Mouse (Mus musculus) forebrain, embryonic 11.5 days (tissue): ENCODE results near the gene Map3k5. TPM values are rescaled to one million over a fixed set of nuclear protein-coding genes. Genes with fewer than 3 reads are reported as not detected.

Experiments
- ATAC-seq: fragments of 200-750 bp; cut with Nextera tagmentation; replicated peaks from 2 replicates; pipeline ENCODE4 v1.8.0; 2017; ENCODE audit warnings: moderate TSS enrichment; ENCODE audit not compliant: low FRiP score
- DNase-seq: peaks from one replicate; pipeline ENCODE4 v3.0.0-alpha.2; 2017; ENCODE audit warnings: low spot score
- H3K27ac ChIP-seq: fragments of 300-500 bp; sonication (generic); 2 replicates; pipeline ENCODE4 v1.5.1; 2014; ENCODE audit warnings: low read depth, low read length
- H3K27me3 ChIP-seq: fragments of 300-500 bp; sonication (generic); 2 replicates; pipeline ENCODE4 v1.6.1; 2014; ENCODE audit warnings: mild to moderate bottlenecking, low read length, mixed read lengths; ENCODE audit not compliant: control insufficient read depth, insufficient read depth
- H3K36me3 ChIP-seq: fragments of 300-500 bp; sonication (generic); 2 replicates; pipeline ENCODE4 v1.6.1; 2014; ENCODE audit warnings: mild to moderate bottlenecking, low read length, moderate library complexity, mixed read lengths; ENCODE audit not compliant: control insufficient read depth, insufficient read depth
- H3K4me1 ChIP-seq: fragments of 300-500 bp; sonication (generic); replicated peaks from 2 replicates; pipeline ENCODE4 v1.6.1; 2014; ENCODE audit warnings: low read length, mixed read lengths; ENCODE audit not compliant: control insufficient read depth, insufficient read depth
- H3K4me2 ChIP-seq: fragments of 300-500 bp; sonication (generic); 2 replicates; pipeline ENCODE4 v1.6.1; 2014; ENCODE audit warnings: low read depth, mild to moderate bottlenecking, low read length, moderate library complexity, mixed read lengths; ENCODE audit not compliant: severe bottlenecking
- H3K4me3 ChIP-seq: fragments of 300-500 bp; sonication (generic); 2 replicates; pipeline ENCODE4 v1.5.1; 2014; ENCODE audit warnings: low read depth, low read length
- H3K9ac ChIP-seq: fragments of 300-500 bp; sonication (generic); 2 replicates; pipeline ENCODE4 v1.6.1; 2014; ENCODE audit warnings: low read length
- H3K9me3 ChIP-seq: fragments of 300-500 bp; sonication (generic); 2 replicates; pipeline ENCODE4 v1.6.1; 2016; ENCODE audit warnings: low read length, mixed read lengths; ENCODE audit not compliant: control insufficient read depth
- WGBS: fragments of 180-500 bp; shearing (Covaris S2); extraction: QIAGEN DNeasy Blood & Tissue Kit; methylation state at CpG from one replicate; pipeline ENCODE4 v1.1.7; 2014; 5-methylcytosine and 5-hydroxymethylcytosine counted together
- polyA plus RNA-seq: library from polyadenylated mRNA; unstranded; fragments of >200 nt; fragmentation: Nextera tagmentation; extraction: Ambion mirVana; gene quantifications from 2 replicates; pipeline ENCODE4 v1.2.1, GENCODE M21; 2014

Map3k5 gene
- polyA plus RNA-seq, 1 experiment from 2014 or later = 0.49 TPM

DNA sequence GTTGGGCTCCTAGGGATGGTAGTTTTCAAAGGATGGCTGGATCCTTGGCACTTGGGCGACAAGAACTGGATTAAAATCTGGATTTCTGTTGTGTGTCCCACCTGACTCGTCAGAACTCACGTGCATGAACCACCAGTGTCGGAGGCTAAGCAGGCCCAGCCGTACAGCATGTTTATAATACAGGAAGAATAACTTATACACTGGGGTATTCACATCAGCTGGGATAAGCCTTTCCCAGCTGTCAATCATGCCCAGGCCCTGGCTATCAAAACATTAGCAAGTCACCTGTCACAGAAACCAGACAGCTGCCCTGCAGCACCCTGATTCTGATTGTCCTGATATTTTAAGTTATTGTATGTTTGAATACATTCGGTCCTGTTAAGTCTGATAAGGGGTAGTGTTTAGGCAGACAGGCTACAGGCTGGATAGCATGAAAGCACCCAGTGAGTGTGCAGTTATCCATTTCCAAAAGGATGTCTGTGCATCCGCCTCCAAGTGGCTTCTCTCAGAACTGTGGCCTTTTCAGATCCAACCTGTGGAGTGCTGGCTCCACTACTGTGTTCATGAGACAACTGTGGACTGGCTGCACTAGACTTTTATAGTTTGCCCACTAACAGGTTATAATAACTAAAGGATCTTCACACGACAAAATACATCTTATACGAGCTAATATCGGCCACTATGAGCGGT is 135.6 kb downstream of the Map3k5 start:
- no peaks in the 10 kb centered on the region for H3K4me1 ChIP-seq
- WGBS = 91% methylated on average over 11 of the region's 11 CpGs
- no peak overlapping the region for H3K27ac ChIP-seq
- no peaks in the 10 kb centered on the region for H3K9me3 ChIP-seq
- H3K36me3 ChIP-seq = no peaks in the 10 kb centered on the region
- H3K27me3 ChIP-seq = no peaks in the 10 kb centered on the region
- H3K4me2 ChIP-seq = no peak overlapping the region
- no peak overlapping the region for H3K4me3 ChIP-seq
- no peak overlapping the region for H3K9ac ChIP-seq
- DNase-seq = no peak
- ATAC-seq = no peak

DNA sequence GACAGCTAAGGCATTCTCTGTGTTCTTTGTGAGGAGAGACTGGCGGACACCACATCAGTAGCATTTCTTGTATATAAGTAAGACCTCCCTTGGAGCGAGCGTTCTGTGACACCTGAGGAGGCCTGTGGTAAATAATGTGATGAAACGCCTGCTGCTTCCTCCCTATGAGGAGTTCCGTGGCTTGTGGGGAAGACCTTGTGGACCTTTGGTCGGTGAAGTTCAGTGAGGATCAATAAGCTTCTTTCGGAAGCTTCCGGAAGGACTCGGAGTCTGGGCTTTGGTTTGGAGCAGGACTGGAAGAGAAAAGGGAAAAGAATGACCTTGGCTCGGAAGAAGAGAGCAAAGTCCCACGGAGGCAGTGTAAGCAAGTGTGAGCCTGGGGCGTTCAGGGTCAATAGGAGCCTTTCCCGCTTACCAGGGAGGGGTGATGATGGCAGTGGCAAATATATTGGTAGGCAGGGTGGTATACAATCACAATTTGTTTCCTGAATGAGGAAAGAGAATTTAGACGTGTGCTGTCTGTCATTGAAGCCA is 136.4 kb downstream of the Map3k5 start:
- WGBS = 86% methylated on average over 14 of the region's 14 CpGs
- H3K9me3 ChIP-seq = no peaks in the 10 kb centered on the region
- ATAC-seq (no peak), DNase-seq (no peak)
- no peaks in the 10 kb centered on the region for H3K36me3 ChIP-seq
- no peak overlapping the region for H3K27ac ChIP-seq
- H3K4me3 ChIP-seq = no peak overlapping the region
- H3K27me3 ChIP-seq = no peaks in the 10 kb centered on the region
- H3K4me1 ChIP-seq = no peaks in the 10 kb centered on the region
- H3K4me2 ChIP-seq = no peak overlapping the region
- no peak overlapping the region for H3K9ac ChIP-seq

DNA sequence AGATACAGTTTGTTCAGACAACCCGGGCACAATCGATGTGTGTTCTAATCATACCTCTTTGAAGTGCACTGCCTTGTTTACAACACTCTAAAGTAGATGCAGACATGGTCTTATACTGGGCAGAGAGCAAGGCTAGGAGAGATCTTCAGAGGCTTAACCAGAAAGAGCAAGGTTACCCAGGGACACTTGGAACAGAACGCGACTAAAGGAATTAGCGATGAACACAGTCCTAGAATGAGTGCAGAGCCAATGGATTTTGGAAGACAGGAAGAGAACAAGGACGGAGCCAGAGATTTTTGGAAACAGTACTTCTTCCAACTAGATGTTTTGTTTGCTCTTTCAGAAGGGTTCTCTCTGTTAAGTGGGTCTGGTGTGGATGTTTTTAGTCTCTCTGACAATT is 137.4 kb downstream of the Map3k5 start:
- Histone ChIP-seq H3K4me2 (no peak overlapping the region), H3K27me3 (no peaks in the 10 kb centered on the region), H3K36me3 (no peaks in the 10 kb centered on the region), H3K4me3 (no peak overlapping the region), H3K4me1 (no peaks in the 10 kb centered on the region), H3K9ac (no peak overlapping the region), H3K27ac (no peak overlapping the region), H3K9me3 (no peaks in the 10 kb centered on the region)
- WGBS = 95% methylated on average over 6 of the region's 6 CpGs
- ATAC-seq = no peak
- no peak for DNase-seq

DNA sequence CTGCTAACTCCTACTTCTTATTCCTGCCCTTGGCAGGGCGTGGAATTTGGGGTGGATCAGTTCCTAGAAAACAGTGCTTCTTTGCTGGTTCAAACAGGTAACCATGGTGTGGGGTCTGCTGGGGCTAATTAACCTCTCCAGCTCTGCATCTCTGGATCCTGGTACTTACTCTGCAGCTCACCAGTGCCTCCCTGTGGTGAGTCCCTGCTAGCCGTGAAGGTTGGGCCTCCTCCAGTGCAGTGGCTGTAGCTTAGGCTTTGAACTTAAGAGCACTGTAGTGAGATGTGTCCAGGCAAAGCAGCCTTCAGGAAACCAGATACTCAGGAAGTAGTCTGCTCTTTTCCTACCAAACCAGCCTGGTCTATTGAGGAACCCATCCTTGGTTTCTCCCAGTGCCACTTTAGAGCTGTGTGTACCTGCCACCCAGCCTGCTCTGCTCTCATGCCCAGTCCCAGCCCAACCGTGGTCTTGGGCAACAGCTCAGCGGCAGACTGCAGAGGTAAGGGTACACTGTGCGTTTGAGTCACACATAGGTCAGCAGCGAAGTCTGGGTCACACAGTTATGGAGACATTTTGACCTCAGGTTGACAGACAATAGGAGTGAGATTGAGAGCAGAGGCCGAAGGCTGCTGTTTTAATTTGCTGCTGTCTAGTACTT is 139.1 kb downstream of the Map3k5 start:
- ATAC-seq (peak; percentile 66; the same call in 1 of the 2 replicates), DNase-seq (peak; percentile 76)
- Histone ChIP-seq H3K27ac (no peak overlapping the region), H3K9ac (no peak overlapping the region), H3K9me3 (no peaks in the 10 kb centered on the region), H3K27me3 (no peaks in the 10 kb centered on the region), H3K4me3 (no peak overlapping the region), H3K4me1 (no peaks in the 10 kb centered on the region), H3K36me3 (no peaks in the 10 kb centered on the region), H3K4me2 (no peak overlapping the region)
- WGBS = 64% methylated on average over 7 of the region's 7 CpGs

DNA sequence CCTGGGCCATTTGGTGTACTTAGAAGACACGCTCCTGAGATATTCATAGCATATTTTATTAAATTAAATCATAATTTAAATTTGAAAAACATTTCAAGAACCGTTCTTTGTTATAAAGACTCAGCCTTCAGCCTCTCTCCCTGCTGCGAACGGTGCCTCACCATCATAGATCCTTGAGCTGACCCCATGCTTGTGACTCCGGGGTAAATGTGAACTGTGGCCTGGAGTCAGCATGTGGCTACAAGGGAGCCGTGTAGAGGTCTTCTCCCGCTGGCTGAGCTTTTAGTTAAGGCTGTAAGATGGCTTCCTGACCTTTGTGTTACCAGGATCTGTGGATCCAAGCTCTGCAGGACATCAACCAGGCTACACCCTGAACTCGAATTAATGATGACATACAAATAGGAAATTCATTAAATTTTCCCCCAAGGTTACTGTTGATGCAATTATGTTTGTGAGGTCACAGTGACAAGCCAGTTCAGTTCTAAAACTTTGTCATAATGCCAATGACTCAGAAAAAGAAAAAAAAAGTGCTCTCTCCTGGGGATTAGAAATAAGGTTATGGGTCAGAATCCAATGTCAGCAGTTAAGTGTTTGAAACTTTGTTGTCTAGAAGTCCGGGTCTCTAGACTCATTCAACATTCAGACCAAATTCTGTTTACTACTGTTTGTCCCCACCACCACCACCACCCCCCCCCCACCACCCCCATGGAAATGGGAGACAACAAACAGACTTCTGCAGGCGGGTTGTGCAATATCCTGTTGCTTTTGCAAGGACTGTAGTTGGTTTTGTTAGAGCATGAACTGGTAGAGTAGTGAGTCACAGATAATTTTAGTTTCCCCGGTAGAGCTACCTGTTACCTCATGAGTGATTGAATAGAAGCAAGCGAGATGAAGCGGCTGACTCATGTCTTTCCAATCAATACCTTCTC is 142.5 kb downstream of the Map3k5 start:
- ATAC-seq (no peak), DNase-seq (no peak)
- no peak overlapping the region for H3K27ac ChIP-seq
- no peak overlapping the region for H3K4me3 ChIP-seq
- H3K36me3 ChIP-seq = no peaks in the 10 kb centered on the region
- H3K4me2 ChIP-seq = no peak overlapping the region
- WGBS = 81% methylated on average over 13 of the region's 13 CpGs
- no peaks in the 10 kb centered on the region for H3K4me1 ChIP-seq
- no peak overlapping the region for H3K9ac ChIP-seq
- no peaks in the 10 kb centered on the region for H3K9me3 ChIP-seq
- no peaks in the 10 kb centered on the region for H3K27me3 ChIP-seq

DNA sequence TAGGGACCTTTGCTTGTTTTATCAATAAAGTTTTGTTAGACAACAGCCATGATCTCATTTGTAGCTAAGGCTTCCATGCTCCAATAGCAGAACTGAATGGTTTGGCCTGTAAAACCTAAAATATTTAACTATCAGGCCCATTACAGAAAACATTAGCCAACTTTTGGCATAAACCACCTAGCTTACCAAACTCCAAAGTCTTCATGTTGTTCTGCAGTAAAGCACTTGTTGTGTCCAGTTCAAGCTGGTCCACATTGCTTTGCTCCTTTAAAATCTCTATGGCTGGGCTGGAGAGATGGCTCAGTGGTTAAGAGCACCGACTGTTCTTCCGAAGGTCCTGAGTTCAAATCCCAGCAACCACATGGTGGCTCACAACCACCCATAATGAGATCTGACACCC is 144.1 kb downstream of the Map3k5 start:
- no peaks in the 10 kb centered on the region for H3K27me3 ChIP-seq
- no peaks in the 10 kb centered on the region for H3K36me3 ChIP-seq
- no peaks in the 10 kb centered on the region for H3K9me3 ChIP-seq
- 86% methylated on average over 2 of the region's 2 CpGs for WGBS
- no peak overlapping the region for H3K4me2 ChIP-seq
- no peak for ATAC-seq
- no peak overlapping the region for H3K4me3 ChIP-seq
- H3K27ac ChIP-seq = no peak overlapping the region
- DNase-seq = no peak
- no peak overlapping the region for H3K9ac ChIP-seq
- H3K4me1 ChIP-seq = no peaks in the 10 kb centered on the region

DNA sequence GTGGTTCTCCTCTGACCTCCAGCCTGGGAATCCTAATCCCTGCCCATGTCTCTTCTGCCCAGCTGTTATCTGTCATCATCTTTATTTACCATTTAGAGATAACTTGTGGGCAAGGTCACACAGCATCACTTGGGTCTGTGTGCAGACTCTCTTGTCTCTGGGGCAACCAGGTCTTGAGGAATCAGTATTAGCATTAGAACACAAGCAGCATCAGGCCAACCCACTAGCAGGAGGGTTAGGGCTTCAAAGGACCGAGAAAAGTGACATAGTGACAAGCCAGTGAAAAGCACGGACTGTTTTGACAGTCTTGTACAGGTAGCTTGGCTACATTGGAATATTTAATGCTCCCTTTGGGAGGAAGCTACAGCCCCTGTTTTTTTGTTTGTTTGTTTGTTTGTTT is 153.6 kb downstream of the Map3k5 start:
- WGBS = 80% methylated on average over 2 of the region's 2 CpGs
- H3K4me3 ChIP-seq = no peak overlapping the region
- H3K27me3 ChIP-seq = no peaks in the 10 kb centered on the region
- no peak for ATAC-seq
- H3K4me2 ChIP-seq = no peak overlapping the region
- no peak overlapping the region for H3K27ac ChIP-seq
- no peaks in the 10 kb centered on the region for H3K36me3 ChIP-seq
- no peaks in the 10 kb centered on the region for H3K4me1 ChIP-seq
- H3K9ac ChIP-seq = no peak overlapping the region
- H3K9me3 ChIP-seq = no peaks in the 10 kb centered on the region
- DNase-seq = no peak

DNA sequence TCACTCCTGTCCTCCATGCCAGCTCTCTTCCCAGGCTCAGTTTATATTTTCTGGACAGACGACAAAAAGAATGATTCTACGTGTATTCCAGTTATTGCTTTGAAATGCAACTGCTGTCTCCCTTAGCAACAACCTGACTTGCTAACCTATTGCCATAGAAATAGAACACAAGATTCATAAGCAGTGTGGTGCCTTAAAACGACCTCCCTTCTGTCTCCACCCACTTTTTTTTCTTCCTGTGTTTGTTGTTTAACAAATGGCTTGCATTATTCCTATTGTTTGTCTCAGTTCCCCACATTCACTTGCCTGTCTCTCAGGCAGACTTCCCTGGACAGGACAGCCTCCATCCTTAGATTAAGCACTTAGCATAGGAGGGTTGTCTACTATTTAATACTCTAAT is 154.8 kb downstream of the Map3k5 start:
- no peak overlapping the region for H3K4me3 ChIP-seq
- DNase-seq = no peak
- no peak for ATAC-seq
- 64% methylated on average over 3 of the region's 3 CpGs for whole genome bisulfite sequencing
- no peak overlapping the region for H3K27ac ChIP-seq
- H3K4me1 ChIP-seq = no peaks in the 10 kb centered on the region
- H3K9me3 ChIP-seq = no peaks in the 10 kb centered on the region
- H3K36me3 ChIP-seq = no peaks in the 10 kb centered on the region
- H3K9ac ChIP-seq = no peak overlapping the region
- H3K4me2 ChIP-seq = no peak overlapping the region
- no peaks in the 10 kb centered on the region for H3K27me3 ChIP-seq
